Mouse (Mus musculus) mouse embryonic stem cell (cell line): Measurements from ENCODE around the gene Grsf1.

Experiments used
- in situ Hi-C, 2 experiments: fragments of 300-500 bp; cut with MboI; formaldehyde crosslinking; loops; 1 replicate in 1 of 2; 3 replicates in 1 of 2; pipeline ENCODE4 v1.14.3; 2019 to 2020; ENCODE audit warnings: low sequenced_read_pairs in 2 of 2, low pct_unique_long_range_greater_than_20kb in 1 of 2, mixed read lengths in 1 of 2; ENCODE audit not compliant: unreplicated experiment in 1 of 2

Gene Grsf1

GRCm38 (mm10) chr5:88690681-88691505 lies 14.9 kb upstream of the Grsf1 start:
- in situ Hi-C loops = no loop called here

GRCm38 (mm10) chr5:88689279-88689938 lies 13.4 kb upstream of the Grsf1 start:
- in situ Hi-C loops = no loop called here

- in situ Hi-C loops = no loop called here
These were observed 12.7 kb upstream of the Grsf1 start for GRCm38 (mm10) chr5:88688583-88689187.

- in situ Hi-C loops = no loop called here
These were observed 12.0 kb upstream of the Grsf1 start for GRCm38 (mm10) chr5:88687996-88688406.

- in situ Hi-C loops = no loop called here
These were observed 9.9 kb upstream of the Grsf1 start for GRCm38 (mm10) chr5:88685745-88686299.

GRCm38 (mm10) chr5:88685306-88685705 lies 9.3 kb upstream of the Grsf1 start:
- in situ Hi-C loops = no loop called here

- in situ Hi-C loops = no loop called here
These were observed 8.3 kb upstream of the Grsf1 start for GRCm38 (mm10) chr5:88684226-88684625.

- in situ Hi-C loops = no loop called here
These were observed 7.7 kb upstream of the Grsf1 start for GRCm38 (mm10) chr5:88683706-88684105.

GRCm38 (mm10) chr5:88680567-88680966 lies 4.6 kb upstream of the Grsf1 start:
- in situ Hi-C loops = no loop called here

- in situ Hi-C loops = no loop called here
These were observed 3.4 kb upstream of the Grsf1 start for GRCm38 (mm10) chr5:88679341-88679740.

GRCm38 (mm10) chr5:88678929-88679328 lies 3.0 kb upstream of the Grsf1 start:
- in situ Hi-C loops = no loop called here

GRCm38 (mm10) chr5:88674703-88675442 lies 1.1 kb downstream of the Grsf1 start:
- in situ Hi-C loops = no loop called here

GRCm38 (mm10) chr5:88663875-88664274 lies 12.1 kb downstream of the Grsf1 start:
- in situ Hi-C loops = no loop called here

GRCm38 (mm10) chr5:88663151-88663550 lies 12.8 kb downstream of the Grsf1 start:
- in situ Hi-C loops = no loop called here

GRCm38 (mm10) chr5:88657868-88658267 lies 18.1 kb downstream of the Grsf1 start:
- in situ Hi-C loops = no loop called here

GRCm38 (mm10) chr5:88652589-88652988 lies 23.4 kb downstream of the Grsf1 start:
- in situ Hi-C loops = no loop called here

GRCm38 (mm10) chr5:88649250-88650173 lies 26.5 kb downstream of the Grsf1 start:
- in situ Hi-C loops = no loop called here

GRCm38 (mm10) chr5:88645405-88645804 lies 30.6 kb downstream of the Grsf1 start:
- in situ Hi-C loops = no loop called here
